Mouse (Mus musculus) liver, embryonic 14.5 days (tissue): ENCODE results near the gene Rbm12.

ENCODE experiments used
- CTCF ChIP-seq: IDR thresholded peaks from 2 replicates; pipeline ENCODE4 v1.5.1; 2016; ENCODE audit warnings: antibody characterized with exemption, low read depth, control low read depth
- EP300 ChIP-seq: IDR thresholded peaks from 2 replicates; pipeline ENCODE4 v1.6.1; 2016; ENCODE audit warnings: antibody characterized with exemption, low read depth

- TF ChIP-seq CTCF (no peak), EP300 (no peak)
Observed at GRCm38 (mm10) chr2:156145486-156146130, 33.8 kb upstream of the Rbm12 start.
